Mouse (Mus musculus) lung, postnatal 4 days (tissue): Measurements from ENCODE around the gene Nectin3.

Source experiments
- DNase-seq, 2 experiments: peaks; one replicate each; pipeline ENCODE4 v3.0.0; 2021

Nectin3 gene

GRCm38 (mm10) chr16:46498421-46498789, at the start of gene Nectin3:
Gene Nectin3, minus strand, starts transcription at chr16:46498525.
- DNase-seq, result no peak

GRCm38 (mm10) chr16:46538092-46538491, 39.8 kb upstream of the Nectin3 start:
- no peak for DNase-seq

- DNase-seq, result no peak
Measured at GRCm38 (mm10) chr16:46532465-46533254, 34.3 kb upstream of the Nectin3 start.

GRCm38 (mm10) chr16:46531023-46531422, 32.7 kb upstream of the Nectin3 start:
- DNase-seq, result no peak

GRCm38 (mm10) chr16:46520885-46521417, 22.6 kb upstream of the Nectin3 start:
- no peak for DNase-seq

- DNase-seq, result no peak
Measured at GRCm38 (mm10) chr16:46519606-46520005, 21.3 kb upstream of the Nectin3 start.

- DNase-seq, result peak in 1 of 2 experiments; percentile 18
Measured at GRCm38 (mm10) chr16:46507944-46508333, 9.6 kb upstream of the Nectin3 start.

GRCm38 (mm10) chr16:46507260-46507943, 9.1 kb upstream of the Nectin3 start:
- peak; percentile 10 to 44 for DNase-seq

- DNase-seq, result no peak
Measured at GRCm38 (mm10) chr16:46504006-46504405, 5.7 kb upstream of the Nectin3 start.

- peak; percentile 15 to 36 for DNase-seq
Measured at GRCm38 (mm10) chr16:46502311-46502710, 4.0 kb upstream of the Nectin3 start.

- DNase-seq, result no peak
Measured at GRCm38 (mm10) chr16:46500759-46501158, 2.4 kb upstream of the Nectin3 start.

- DNase-seq, result no peak
Measured at GRCm38 (mm10) chr16:46497686-46498420, 472 bp downstream of the Nectin3 start.

- peak; percentile 94 to 98 for DNase-seq
Measured at GRCm38 (mm10) chr16:46496889-46497685, 1.2 kb downstream of the Nectin3 start.

- DNase-seq, result peak; percentile 63 to 76
Measured at GRCm38 (mm10) chr16:46496031-46496868, 2.1 kb downstream of the Nectin3 start.

GRCm38 (mm10) chr16:46495201-46495600, 3.1 kb downstream of the Nectin3 start:
- DNase-seq, result no peak

- peak in 1 of 2 experiments; percentile 68 for DNase-seq
Measured at GRCm38 (mm10) chr16:46487436-46488097, 10.8 kb downstream of the Nectin3 start.

- DNase-seq, result no peak
Measured at GRCm38 (mm10) chr16:46477336-46477735, 21.0 kb downstream of the Nectin3 start.

GRCm38 (mm10) chr16:46451421-46451820, 46.9 kb downstream of the Nectin3 start:
- DNase-seq, result no peak

GRCm38 (mm10) chr16:46449013-46449412, 49.3 kb downstream of the Nectin3 start:
- no peak for DNase-seq

- DNase-seq, result no peak
Measured at GRCm38 (mm10) chr16:46431317-46431716, 67.0 kb downstream of the Nectin3 start.

GRCm38 (mm10) chr16:46416177-46416576, 82.1 kb downstream of the Nectin3 start:
- DNase-seq, result no peak
